Mouse (Mus musculus) kidney, adult 10 weeks (tissue): ENCODE results near the gene Anxa10. TPM values are rescaled to one million over a fixed set of nuclear protein-coding genes. Genes with fewer than 3 reads are reported as not detected.

Experiments used
- polyA plus RNA-seq: library from polyadenylated mRNA; stranded (reverse); fragments of 350-450 nt; fragmentation: Illumina TruSeq; extraction: RNeasy Lipid Tissue Mini Kit (QIAGEN cat#74804); gene quantifications from one replicate; pipeline ENCODE4 v1.2.3, GENCODE M21; 2014; ENCODE audit warnings: low read depth, low replicate concordance

Gene Anxa10
- polyA plus RNA-seq = not detected

DNA sequence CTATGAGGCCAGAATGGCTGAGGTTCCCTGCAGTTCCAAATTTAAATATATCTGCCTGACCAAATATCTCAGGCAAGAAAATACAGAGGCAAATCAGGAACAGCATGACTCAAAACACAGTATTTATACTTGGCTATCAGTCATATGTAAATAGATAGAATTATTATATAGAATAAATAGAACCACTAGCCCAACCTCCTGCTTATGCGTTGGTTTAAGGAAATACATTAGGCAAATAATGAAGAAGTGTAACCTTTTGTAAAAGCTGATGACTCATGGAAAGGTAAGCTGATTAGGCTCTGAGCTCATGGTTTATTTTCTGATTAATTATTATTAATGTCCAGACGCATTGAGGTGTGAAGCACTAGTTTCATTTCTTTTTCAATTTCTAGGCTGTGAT is at the start of gene Anxa10:
TSS of gene Anxa10 (minus strand) at position 53 of the 400 bp plus-strand sequence.

Other genes starting within 250 kb of the Anxa10 start
- gene Palld, start 220.5 kb downstream of the Anxa10 start, polyA plus RNA-seq = 49.2 TPM
- gene Ddx60, start 195.1 kb downstream of the Anxa10 start, polyA plus RNA-seq = 1.8 TPM